Mouse (Mus musculus) heart, postnatal 10 days (tissue): ENCODE results near the gene Ptchd1. TPM values are rescaled to one million over a fixed set of nuclear protein-coding genes. Genes with fewer than 3 reads are reported as not detected.

Experiments used
- total RNA-seq, 2 experiments: library from RNA; stranded (reverse); gene quantifications; 2 replicates each; pipeline ENCODE4 v1.2.3; 2021

The Ptchd1 gene
- total RNA-seq, 2 experiments from 2014 or later, result 0.15 to 0.38 TPM

Other genes starting within 250 kb of the Ptchd1 start
- not detected for gene Gm15155, start 927 bp upstream of the Ptchd1 start, total RNA-seq